Mouse (Mus musculus): ENCODE results near the gene Capza2.

Capza2 gene

GRCm38 (mm10) chr6:17635615-17636284 is at the start of gene Capza2:
Gene Capza2 (plus strand): TSS chr6:17636234.
- 73% methylated on average over 7 of the region's 7 CpGs for WGBS

- 31% methylated on average over 16 of the region's 16 CpGs for WGBS
Measured at GRCm38 (mm10) chr6:17589049-17589952, 46.7 kb upstream of the Capza2 start.

GRCm38 (mm10) chr6:17589953-17590627 is 45.9 kb upstream of the Capza2 start:
- 56% methylated on average over 8 of the region's 8 CpGs for WGBS

- WGBS, result 81% methylated on average over 2 of the region's 2 CpGs
Measured at GRCm38 (mm10) chr6:17593971-17594370, 42.1 kb upstream of the Capza2 start.

GRCm38 (mm10) chr6:17595712-17596462 is 40.1 kb upstream of the Capza2 start:
- 86% methylated on average over 11 of the region's 11 CpGs for WGBS

- 63% methylated on average over 5 of the region's 5 CpGs for WGBS
Measured at GRCm38 (mm10) chr6:17599373-17599772, 36.7 kb upstream of the Capza2 start.

GRCm38 (mm10) chr6:17601526-17601925 is 34.5 kb upstream of the Capza2 start:
- 71% methylated on average over 2 of the region's 2 CpGs for WGBS

- WGBS, result 93% methylated on average over 1 of the region's 1 CpGs
Measured at GRCm38 (mm10) chr6:17606915-17607314, 29.1 kb upstream of the Capza2 start.

- 80% methylated on average over 11 of the region's 11 CpGs for WGBS
Measured at GRCm38 (mm10) chr6:17611352-17612010, 24.6 kb upstream of the Capza2 start.

GRCm38 (mm10) chr6:17612652-17613051 is 23.4 kb upstream of the Capza2 start:
- 78% methylated on average over 4 of the region's 4 CpGs for WGBS

- 52% methylated on average over 4 of the region's 4 CpGs for WGBS
Measured at GRCm38 (mm10) chr6:17620823-17621222, 15.2 kb upstream of the Capza2 start.

- 46% methylated on average over 3 of the region's 3 CpGs for WGBS
Measured at GRCm38 (mm10) chr6:17621436-17621835, 14.6 kb upstream of the Capza2 start.

- WGBS, result 39% methylated on average over 6 of the region's 6 CpGs
Measured at GRCm38 (mm10) chr6:17628701-17629455, 7.2 kb upstream of the Capza2 start.

GRCm38 (mm10) chr6:17629756-17630155 is 6.3 kb upstream of the Capza2 start:
- 57% methylated on average over 5 of the region's 5 CpGs for WGBS

- 74% methylated on average over 5 of the region's 5 CpGs for WGBS
Measured at GRCm38 (mm10) chr6:17631611-17632010, 4.4 kb upstream of the Capza2 start.

GRCm38 (mm10) chr6:17633819-17634218 is 2.2 kb upstream of the Capza2 start:
- 55% methylated on average over 3 of the region's 3 CpGs for WGBS

- WGBS, result 49% methylated on average over 3 of the region's 3 CpGs
Measured at GRCm38 (mm10) chr6:17634992-17635391, 1.0 kb upstream of the Capza2 start.

- WGBS, result under 1% methylated on average over 44 of the region's 45 CpGs
Measured at GRCm38 (mm10) chr6:17636764-17637170, 733 bp downstream of the Capza2 start.

- WGBS, result under 1% methylated on average over 44 of the region's 62 CpGs
Measured at GRCm38 (mm10) chr6:17637205-17638203, 1.5 kb downstream of the Capza2 start.
